Mouse (Mus musculus): ENCODE results near the gene Bag1.

Gene Bag1

DNA sequence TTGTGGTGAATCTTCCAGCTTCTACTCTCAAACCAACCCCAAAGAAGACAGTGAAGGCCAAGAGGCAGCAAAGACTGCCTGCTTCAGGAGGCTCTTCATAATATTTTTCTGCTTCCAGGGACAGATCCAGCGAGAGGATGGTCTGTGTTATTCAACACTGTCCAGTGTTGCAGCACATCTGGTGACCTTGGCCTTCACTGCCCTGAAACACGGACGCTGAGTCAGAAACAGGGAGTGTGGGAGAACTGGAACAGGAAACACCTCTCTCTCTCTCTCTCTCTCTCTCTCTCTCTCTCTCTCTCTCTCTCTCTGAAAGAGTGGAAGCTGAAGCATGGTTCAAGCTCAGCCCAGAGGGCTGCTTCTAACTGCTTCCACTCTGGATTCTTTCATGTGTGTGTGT is 58.8 kb downstream of the Bag1 start:
- DNase-seq (ENCODE audit: low read depth, low spot score) = no peak

DNA sequence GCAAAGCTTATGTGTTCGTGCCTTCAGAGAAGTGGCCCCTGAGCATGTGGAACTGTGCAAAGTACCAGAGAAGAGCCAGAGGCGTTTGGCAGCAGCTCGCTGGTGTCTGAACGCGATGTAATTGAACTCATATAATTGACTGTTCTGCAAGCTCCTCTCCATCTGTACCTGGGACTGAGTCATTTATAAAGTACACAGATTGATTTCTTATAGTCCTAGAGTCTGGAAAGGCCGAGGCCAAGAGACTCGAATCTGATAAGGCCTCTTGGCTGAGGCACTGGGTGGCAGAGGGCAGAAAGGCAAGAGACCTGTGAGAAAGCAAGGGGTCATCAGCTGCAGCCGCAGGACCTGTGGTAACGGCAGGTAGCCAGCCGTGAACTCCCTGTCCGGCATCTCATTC is 59.3 kb downstream of the Bag1 start:
- no peak for DNase-seq (ENCODE audit: low read depth, low spot score)
